Mouse (Mus musculus) lung, postnatal 4 days (tissue): ENCODE data around the gene Ccp110.

Experiments used
- DNase-seq, 2 experiments: peaks; one replicate each; pipeline ENCODE4 v3.0.0; 2021

Gene Ccp110

DNA sequence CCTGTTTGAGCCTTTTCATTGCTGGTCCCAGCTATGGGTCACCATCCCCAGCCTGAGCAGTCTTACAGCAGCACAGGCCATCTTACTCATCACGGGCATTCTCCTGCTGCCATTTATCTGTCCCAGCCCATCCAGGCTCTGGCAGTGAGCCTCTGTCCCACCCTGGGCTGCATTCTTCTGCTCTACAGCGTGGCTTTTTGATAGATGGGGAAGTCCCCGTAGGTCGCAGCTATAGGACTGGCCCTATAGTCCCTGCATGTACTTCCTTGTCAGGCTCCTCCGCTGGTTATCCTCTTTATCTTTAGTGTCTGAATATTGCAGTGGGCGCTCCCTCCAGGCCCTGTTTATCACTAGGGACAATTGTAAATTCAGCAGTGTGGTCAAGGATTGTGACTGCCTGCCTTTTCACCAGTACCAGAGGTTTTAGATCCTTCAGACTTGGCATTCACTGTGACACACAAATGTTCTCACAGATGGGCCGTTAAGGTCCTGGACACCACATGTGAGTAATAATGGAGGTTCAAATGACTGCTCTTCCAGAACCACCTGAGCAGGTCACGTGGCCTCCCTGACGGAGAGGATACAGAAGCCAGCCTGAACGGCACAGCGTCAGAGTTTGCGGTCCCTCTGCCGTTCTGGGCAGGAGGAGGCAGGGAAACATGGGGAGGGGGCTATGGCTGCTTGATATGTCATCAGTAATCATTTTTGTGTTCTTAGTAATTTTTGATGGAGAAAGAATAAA is 16.7 kb downstream of the Ccp110 start:
- DNase-seq: no peak

DNA sequence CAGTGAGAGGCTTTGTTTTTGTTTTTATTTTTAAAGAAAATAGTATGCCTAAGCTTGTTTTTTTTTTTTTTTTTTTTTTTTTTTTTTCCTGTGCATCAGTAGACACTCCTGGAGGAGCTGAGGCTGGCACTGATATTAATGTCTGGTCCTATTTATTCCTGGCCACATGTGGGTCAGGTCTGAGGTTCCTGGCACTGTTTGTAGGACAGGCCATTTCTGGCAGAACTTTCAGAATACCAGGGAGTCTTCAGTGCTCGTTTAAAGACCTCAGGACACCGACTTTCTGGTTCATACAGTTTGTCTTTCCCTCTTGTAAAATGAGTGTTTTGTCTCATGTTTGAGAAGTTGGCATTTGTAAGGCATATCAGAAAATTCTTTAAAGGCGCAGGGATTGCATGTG is 19.4 kb downstream of the Ccp110 start:
- DNase-seq: no peak

DNA sequence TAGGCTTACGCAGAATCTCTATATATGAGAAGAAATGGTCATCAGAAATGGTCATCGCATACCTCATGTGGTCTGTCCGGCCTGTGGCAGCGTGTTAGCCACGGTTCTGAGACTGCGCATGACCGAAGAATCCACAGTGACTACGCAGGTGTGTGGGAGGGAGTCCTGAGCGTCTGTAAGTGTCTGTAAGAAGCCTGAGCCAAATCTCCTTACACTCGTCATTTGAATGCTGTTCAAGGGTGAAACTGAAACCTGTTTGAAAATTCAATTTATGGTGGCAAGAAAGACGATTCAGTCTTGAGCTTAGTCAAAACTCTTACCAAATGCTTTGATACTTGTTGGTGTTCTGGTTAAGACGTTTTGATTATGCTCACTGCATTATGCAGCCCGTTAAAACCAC is 20.9 kb downstream of the Ccp110 start:
- DNase-seq: no peak

DNA sequence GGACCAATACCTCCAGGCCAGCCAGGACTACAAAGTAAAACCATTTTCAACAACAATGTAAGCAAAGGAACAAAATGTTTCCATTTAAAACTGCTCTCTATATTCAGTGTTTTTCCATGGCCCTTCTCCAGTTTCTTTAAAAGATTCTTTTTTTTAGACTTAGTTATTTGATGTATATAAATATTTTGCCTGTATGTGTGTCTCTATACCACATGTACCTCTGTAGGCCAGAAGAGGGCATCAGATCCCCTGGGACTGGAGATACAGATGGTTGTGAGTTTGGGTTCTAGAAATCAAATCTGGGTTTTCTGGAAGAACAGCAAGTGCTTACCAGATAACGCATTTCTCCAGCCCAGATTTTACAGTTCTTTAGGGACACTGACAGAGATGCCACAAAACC is 26.4 kb downstream of the Ccp110 start:
- DNase-seq: no peak

DNA sequence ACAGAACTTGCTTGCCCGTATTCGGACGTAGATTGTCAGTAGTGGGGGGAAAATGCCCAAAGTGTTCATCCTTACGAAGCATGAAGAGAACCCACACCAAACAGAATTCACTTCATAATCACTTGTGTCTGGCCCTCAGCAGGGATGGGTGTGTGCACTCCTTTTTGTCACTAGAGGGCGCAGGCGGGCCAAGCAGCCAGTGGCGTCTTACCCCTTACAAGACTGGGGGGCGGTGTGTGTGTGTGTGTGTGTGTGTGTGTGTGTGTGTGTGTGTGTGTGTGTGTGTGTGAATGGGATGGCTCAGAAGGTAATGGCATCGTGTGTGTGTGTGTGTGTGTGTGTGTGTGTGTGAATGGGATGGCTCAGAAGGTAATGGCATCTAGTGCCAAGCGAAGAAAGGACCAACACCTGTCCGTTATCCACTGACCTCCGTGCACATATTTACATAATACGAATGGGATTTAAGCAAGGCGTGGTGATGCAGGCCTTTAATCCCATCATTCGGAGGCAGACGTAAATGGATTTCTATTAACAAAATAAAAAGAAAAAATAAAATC is 27.7 kb downstream of the Ccp110 start, which contains the start of gene Vps35l:
Gene Vps35l, plus strand, starts transcription at position 252 of the 557 bp plus-strand sequence.
- DNase-seq: peak; percentile 79 to 84

DNA sequence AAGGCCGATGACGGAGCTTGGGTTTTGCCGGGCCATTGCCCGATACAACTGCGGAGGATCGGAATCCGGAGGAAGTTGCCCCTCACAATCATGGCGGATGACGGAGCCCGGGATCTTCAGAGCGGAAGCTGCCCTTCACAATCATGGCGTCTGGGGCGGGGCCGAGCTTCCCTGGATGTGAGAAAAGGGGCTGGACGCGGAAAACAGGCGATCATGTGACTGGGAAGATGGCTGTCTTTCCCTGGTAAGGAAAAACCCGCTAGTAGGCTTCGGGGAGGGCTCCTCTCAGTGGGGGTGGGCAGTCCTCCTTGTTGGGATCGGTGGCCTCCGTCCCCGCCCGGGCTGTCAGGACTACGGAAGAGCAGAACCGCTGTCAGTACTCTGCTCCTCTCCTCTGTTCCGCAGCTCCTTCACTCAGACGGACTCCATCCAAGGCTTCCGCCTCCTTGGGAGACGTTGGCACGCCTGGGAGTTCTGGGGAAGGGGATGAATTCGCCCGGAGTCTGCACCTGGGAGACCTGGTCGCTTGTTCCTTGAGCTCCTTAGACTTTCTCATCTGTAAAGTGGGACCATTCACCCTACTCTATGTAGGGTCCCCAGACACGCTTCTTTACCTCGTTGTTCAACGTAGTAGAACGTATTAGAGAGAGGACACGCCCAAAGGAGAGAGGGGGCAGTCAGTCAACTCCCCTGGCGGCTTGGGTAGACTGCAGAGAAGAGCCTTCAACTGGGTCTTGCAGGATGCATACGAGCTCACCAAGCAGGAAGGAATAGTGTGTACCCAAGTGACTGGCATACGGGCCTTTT is 28.4 kb downstream of the Ccp110 start:
- peak; percentile 96 to 98 for DNase-seq

DNA sequence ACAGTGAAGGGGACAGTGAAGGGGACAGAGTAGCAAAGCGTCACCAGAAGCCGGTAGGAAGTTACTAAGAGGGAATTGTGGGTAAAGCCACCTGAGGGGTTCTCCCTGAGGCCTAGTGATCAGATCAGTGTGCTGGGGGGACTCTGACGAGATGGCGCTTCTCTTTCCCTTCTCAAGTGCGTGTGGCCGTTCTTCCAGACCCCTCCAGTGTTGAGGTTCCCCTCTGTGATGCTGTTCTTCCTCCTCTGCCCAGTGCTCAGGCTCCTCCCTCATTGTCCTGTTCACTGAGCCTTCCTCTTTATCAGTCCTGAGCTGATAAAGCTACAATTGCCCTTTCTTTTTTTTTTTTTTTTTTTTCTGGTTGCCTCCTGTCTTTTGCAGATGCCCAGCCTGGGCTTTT is 29.9 kb downstream of the Ccp110 start:
- no peak for DNase-seq

DNA sequence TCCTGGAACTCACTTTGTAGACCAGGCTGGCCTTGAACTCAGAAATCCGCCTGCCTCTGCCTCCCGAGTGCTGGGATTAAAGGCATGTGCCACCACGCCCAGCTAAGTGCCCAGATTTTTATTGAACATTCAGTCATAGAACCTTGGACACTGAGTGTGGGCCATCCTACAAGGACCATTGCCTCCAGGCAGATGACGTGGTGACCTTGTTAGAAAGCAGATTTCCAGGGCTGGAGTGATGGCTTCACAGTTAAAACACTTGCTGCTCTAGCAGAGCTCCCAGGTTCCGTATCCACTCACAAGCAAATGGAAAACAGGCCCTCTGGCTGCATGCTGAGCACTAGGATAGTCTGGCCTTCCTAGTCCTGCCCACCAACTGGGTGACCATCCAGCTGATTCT is 32.4 kb downstream of the Ccp110 start:
- no peak for DNase-seq

DNA sequence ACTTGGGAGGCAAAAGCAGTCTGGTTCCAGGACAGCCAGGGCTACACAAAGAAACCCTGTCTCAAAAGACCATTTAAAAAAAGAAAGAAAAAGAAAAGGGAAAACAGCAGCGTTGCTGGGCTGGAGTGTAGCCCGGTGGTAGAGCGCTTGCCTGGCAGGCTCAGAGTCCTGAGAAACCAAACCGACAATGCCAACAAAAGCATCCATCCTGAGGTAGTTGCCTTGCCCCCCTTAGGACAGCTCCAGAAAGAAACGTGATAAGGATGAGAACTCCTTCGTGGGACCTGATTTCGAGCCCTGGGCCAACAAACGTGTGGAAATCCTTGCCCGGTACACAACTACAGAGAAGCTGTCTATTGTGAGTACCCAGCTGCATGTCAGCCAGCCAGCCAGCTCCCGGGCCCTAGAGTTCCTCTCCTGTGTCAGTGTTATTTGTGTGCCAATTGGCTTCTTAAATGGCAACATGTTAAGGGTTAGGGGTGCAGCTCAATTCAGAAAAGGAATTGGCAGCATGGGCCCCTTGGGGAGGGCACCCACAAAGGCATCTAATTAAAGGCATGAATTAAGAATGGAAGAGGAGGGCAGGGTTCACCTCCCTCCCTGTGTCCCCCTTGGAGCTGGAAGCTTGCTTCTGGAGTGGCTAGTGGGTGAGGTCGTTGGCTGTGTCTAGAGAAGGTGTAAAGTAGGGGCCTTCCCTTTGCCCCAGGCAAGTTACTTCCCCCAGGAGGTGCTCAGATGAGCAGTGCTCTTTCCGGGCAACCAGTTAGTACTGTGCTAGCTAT is 35.7 kb downstream of the Ccp110 start:
- DNase-seq: no peak

DNA sequence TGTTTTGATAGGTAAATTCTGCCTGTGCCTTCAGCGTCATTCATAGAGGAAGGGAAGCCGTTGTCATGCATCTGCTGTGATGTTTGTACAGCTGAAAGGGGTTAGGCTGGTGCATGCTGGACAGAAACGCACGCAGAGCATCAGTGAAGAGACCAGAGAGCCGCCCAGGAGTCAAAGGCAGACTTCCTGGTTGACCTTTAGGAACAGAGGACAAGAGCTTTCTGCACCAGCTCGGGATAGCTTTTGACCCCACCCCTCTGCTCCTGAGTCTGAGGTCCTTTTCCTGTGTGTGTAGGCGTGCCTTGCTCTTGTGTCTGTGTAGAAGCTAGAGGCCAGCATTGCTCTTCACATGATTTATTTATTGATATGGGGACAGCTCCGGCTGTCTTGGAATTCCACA is 37.4 kb downstream of the Ccp110 start:
- DNase-seq: no peak

DNA sequence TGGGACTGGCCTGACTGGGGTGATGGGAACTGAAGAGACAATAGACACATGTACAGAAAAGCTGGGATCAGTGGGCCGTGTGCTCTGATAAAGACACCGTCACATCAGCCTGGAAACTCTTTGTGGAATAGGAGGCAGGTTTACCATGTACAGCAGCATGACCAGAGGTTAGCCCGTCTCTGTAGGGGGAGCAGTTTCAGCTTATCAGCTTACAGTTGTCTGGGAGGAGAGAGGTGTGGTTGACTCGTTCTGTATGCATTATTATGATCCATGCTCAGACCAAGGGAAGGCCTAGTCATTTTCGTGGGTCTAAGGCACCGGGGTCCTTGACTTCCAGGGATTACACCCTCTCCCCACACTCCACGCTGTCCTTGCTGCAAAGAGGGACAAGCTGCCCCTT is 39.3 kb downstream of the Ccp110 start:
- DNase-seq: no peak

DNA sequence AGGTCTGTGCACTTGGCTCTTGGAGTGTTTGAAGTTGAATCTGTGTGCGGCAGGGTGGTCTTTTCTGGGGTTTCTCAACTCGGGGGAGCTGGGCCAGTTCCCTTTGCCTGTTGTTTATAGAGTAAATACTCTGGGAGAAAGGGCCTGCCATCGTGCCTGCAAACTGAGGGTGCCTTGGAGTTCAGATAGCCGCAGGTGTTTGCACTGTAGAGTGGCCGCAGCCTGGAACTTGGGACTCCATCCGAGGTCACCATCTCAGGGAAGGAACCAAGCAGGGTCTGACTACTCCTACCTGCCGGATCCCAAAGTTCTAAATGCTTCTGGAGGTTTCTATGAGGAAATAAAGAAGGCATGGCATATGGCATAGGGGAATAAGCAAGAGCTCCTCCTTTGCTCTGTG is 43.4 kb downstream of the Ccp110 start:
- peak in 1 of 2 experiments; percentile 37 for DNase-seq

DNA sequence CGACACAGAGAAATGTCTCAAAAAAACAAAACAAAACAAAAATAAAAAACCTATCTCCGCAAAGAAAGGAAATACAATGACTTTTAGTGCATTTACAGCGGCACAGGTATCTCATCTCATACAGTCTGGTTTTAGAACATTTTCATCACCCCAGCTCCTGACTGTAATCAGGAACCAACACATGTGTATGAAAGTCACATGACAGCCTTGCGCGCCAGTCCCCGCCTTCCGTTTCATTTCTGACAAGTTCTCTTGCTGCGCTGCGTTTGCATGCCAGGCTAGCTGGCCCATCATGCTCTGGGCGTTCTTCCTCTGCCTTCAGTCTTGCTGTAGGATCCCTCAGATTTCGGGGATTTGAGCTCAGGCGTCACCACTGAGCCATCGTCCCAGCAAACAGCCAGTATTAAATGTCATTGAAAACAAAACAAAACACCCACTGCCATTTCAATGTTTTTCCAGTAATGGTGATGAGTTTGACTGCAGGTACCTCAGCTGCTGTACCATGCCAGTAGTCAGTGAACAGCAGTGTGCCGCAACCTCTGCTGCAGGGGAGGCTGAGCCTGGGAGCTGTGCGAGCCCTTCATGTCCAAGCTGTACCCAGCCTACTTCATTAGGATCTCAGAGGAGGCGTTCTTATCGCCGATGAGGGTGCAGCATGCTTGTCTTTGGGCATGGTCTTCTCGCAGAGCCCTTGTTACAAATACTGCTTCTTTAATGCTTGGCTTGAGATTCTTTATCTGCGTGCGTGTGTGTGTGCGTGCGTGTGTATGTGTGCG is 44.3 kb downstream of the Ccp110 start:
- no peak for DNase-seq

DNA sequence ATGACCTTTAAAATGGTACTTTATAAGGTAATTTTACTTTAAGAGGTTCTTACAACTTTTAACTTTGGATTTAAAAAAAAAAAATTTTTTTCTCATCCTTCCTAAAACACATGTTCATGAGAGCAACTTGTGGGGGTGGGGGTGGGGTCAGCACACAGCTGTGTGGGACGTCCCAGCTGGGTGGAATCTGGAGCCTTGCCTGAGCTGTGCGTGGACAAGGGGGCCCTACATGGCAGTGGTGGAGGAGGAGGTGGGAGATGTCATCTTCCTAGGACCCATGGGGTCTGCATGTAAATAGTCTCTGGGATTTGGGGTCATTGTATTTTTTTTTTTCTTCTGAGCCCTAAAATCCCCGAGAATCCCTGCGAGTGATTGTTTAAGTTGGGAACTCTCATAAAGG is 46.0 kb downstream of the Ccp110 start:
- no peak for DNase-seq

DNA sequence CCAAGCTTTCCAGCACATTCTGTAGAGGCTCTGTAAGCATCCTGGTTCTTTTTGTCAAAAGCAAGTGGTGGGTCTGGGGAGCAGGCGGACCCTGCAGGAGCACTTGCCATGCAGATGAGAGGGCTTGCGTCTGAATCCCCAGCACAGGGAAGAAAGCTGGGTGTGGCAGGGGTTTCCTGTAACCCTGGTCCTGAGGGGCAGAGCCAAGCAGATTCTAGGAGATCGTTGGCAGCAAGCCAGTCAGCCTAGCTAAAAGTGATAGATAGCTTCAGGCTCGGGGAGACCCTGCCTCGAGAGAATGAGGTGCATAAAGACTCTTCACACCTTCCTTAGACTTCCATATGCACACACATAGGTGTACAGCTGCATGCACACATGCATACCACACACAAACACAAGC is 47.0 kb downstream of the Ccp110 start:
- no peak for DNase-seq

DNA sequence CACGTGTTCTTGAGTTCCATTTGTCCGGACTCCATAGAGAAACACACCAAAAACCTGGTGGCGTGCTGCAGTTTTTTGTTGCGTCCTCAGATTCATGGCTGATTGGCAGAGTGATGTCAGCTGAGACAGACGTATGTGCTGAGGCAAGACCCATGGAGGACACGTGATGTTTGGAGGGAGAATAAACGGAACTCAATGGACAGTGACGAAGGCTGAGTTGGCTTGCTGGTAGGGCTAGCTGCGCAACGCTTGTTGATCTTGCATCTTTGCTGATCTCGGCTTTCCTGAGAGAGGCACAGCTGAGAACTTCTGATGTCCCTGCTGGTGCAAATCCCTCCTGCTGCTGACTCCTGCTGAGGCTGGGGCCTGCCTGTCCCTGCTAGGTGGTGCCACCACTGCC is 51.6 kb downstream of the Ccp110 start:
- no peak for DNase-seq

DNA sequence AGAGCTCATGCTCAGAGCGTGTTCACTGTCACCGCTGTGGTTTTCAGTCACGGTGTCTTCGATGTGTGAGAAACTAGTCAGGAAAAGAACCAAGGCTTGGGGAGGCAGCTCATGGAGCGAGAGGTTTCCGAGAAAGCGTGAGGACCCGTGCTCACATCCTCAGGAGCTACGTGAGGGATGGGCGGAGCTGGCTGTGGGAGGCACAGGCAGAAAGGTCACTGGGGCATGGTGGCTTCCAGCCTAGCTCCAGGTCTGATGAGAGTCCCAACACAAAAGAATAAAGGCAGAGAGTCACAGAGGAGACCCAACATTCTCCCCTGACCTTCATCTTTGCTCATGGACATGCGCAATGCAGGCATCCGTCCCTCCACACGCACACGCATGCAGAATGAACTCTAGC is 52.4 kb downstream of the Ccp110 start:
- no peak for DNase-seq

DNA sequence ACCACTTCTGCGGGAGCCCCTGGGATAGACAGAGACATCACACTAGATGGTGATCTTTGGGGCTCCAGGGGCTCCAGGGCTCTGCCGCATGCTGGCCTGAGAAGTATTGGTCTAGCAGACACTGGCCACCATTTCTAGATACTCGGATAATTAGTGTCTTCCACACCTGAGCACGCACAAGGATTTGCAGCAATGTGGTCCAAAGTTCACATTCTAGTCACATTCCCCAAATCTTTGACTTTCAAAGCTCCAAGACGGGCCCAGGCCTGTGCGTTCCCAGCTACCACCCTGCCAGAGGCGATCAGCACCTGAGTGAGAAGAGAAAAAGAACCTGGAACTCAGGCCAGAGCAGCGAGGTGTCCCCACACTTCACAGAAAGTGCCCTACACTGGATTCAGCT is 53.3 kb downstream of the Ccp110 start:
- DNase-seq: no peak

DNA sequence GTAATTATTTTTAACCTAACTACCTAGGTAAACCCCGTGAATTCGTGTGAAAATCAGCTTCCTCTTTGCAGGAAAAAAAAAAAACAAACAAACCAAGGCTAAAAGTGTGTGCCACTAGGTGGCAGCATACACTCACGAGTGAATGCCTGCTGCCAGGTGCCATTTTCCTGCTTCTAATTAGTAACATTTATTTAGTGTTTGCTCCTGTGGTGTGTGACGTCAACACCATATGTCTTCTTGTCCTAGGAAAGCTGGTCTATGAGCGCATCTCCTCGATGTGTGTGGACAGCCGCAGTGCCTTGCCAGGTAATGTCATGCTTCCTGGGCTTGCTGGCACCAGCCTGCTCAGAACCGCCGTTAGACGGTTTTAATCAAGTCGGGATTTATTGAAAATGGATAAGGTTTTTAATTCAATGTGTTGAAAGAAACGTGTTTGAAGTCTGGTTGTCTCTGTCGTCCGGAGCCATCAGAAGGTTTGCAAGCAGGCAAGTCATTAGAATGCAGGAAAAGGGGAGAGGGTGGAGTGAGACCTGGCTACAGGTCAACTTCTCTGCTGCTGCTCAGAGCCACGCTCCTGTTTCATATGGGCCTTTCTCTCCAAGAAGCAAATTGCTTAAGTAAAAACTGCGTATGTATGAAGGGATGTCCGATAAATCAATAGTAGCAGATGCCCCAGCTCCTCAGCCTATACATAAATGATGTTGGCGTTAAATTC is 53.9 kb downstream of the Ccp110 start:
- peak; percentile 32 to 63 for DNase-seq

DNA sequence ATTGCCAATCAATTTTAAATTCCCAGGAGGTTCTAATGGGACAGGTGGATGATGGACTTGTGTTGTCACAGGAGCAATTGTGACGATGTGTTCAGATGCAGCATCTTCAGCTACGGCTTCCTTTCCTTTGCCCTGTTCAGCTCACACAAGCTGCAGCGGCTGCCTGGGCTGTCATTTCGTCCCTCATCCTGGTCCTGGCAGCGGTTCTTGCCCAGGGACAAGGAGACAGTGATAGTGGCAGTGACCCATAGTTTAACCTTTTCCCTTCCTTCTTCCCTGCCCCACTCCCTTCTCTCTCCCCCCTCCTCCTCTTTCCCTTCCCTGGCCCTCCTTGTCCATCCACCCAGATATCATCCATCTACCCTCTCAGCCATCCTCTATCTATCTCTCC is 54.5 kb downstream of the Ccp110 start:
- no peak for DNase-seq

DNA sequence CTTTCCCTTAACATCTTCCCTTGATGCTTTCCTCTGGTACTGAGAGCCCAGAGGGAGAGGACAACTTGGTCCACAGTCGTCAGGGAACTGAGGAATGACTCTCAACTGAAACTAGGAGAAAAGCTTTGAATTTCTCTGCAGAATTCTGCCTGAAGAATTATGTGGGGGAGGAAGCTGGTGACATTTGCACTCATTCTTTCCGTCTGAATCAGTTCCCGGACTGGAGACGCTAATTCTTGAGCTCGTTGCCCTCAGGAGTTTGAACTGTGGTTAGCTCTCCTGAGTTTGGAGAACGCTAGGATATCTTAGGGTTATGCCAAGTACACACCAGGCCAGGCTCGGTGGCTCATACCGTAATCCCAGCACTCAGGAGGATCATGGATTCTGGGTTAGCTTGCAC is 56.9 kb downstream of the Ccp110 start:
- no peak for DNase-seq

DNA sequence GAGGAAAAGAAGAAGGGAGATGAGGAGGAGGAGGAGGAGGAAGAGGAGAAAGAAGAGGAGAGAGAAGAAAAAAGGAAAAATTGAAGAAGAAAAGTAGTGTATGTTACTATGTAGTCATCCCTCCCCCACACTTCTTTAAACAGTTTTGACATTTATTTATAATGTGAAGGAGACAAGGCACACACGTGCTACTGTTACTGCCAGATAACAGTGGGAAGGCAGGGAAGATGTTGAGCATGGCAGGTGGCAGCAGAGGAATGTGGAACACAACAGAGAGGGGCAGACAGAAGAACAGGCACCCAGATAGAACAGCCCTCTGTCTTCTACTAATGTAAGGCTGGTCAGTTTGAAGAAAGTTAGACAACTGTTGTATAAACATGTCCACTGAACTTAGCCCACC is 57.3 kb downstream of the Ccp110 start:
- DNase-seq: no peak
